Mouse (Mus musculus): Measurements from ENCODE around the gene Slc30a10. TPM values are rescaled to one million over a fixed set of nuclear protein-coding genes. Genes with fewer than 3 reads are reported as not detected.
A peak's percentile ranks its signal among the peaks of the same experiment; 100 is the strongest.

Slc30a10 gene
- polyA plus RNA-seq, 1 experiment from 2014 or later: 0.14 TPM

DNA sequence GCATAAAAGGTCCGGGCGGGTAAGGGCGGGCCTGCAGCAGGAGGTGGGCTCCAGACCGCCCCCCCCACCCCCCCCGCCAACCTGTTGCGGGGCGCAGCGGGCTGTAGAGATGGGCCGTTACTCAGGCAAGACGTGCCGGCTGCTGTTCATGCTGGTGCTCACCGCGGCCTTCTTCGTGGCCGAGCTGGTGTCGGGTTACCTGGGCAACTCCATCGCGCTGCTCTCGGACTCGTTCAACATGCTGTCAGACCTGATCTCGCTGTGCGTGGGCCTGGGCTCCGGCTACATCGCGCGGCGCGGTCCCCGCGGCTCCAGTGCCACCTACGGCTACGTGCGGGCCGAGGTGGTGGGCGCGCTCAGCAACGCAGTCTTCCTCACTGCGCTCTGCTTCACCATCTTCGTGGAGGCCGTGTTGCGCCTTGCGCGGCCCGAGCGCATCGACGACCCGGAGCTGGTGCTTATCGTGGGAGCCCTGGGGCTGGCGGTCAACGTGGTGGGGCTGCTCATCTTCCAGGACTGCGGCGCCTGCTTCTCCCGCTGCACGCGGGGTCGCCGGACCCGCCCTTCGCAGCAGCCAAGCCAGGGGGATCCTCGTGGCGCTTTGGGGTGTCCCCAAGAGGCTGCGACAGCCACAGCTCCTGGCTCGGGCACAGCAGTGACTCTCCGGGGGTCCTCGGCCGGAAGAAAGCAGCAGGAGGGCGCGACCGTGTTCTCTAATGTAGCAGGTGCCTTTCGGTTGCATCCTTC, 480 bp downstream of the Slc30a10 start:
- peak; percentile 81 for ATAC-seq (ENCODE audit: low FRiP score, low TSS enrichment)
- Histone ChIP-seq H3K4me1 (ENCODE audit: insufficient read depth, low read length) (peaks cover 10% of the 10 kb centered on the region), H3K9me3 (ENCODE audit: low read length) (no peaks in the 10 kb centered on the region), H3K4me2 (replicated peaks; ENCODE audit: low read depth, low read length) (peak overlapping the region; percentile 97), H3K36me3 (ENCODE audit: insufficient read depth, low read length) (no peaks in the 10 kb centered on the region), H3K9ac (replicated peaks; ENCODE audit: low read length) (peak overlapping the region; percentile 46; the same call in 1 of the 2 replicates), H3K27me3 (ENCODE audit: insufficient read depth, low read length) (peaks cover 36% of the 10 kb centered on the region), H3K27ac (ENCODE audit: low read length) (no peak overlapping the region), H3K4me3 (ENCODE audit: low read length) (peak overlapping the region; percentile 55)
- WGBS: 0% methylated on average over 68 of the region's 71 CpGs

DNA sequence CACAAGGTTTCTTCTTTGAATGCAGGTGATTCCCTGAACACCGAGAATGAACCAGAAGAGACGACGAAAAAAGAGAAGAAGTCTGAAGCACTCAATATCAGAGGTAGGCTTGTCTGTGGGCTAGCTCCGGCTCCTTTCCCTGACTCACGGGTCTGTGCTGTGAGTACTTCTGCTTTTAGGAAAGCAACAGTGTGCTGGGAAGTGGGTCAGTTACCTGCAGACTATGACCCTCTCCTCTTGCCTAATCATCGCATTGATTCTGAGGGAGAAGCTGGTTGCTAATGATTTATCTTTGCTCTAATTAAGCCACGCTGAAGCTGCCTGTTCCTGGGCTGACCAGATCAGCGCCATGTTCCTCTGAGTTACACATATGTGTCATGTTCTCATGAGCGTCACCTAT, 1.7 kb downstream of the Slc30a10 start:
- H3K4me2 ChIP-seq (replicated peaks; ENCODE audit: low read depth, low read length): no peak overlapping the region
- H3K9ac ChIP-seq (replicated peaks; ENCODE audit: low read length): no peak overlapping the region
- H3K36me3 ChIP-seq (ENCODE audit: insufficient read depth, low read length): no peaks in the 10 kb centered on the region
- no peak for ATAC-seq (ENCODE audit: low FRiP score, low TSS enrichment)
- H3K4me1 ChIP-seq (ENCODE audit: insufficient read depth, low read length): peaks cover 10% of the 10 kb centered on the region
- H3K27me3 ChIP-seq (ENCODE audit: insufficient read depth, low read length): peaks cover 36% of the 10 kb centered on the region
- no peaks in the 10 kb centered on the region for H3K9me3 ChIP-seq (ENCODE audit: low read length)
- H3K27ac ChIP-seq (ENCODE audit: low read length): no peak overlapping the region
- no peak overlapping the region for H3K4me3 ChIP-seq (ENCODE audit: low read length)
- WGBS: 77% methylated on average over 9 of the region's 9 CpGs

DNA sequence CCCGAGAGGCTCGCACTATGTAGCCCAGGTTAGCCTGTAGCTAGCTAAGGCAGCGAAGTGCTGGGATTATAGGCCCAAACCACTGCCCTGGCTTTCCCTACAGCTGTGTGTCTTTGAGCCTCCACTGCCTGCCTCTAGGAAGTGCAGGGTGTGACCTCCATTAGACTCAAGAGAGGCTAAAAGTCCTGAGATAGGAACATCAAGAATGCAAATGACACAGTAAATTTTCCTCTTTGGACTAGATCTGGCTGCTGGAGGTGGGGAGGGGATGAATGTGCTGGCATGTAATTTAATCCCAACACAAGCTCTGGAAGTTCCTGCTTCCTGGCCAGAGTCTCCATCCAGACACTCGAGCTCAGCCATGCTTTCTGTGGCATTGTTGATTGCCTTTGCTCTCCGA, 5.4 kb downstream of the Slc30a10 start:
- H3K36me3 ChIP-seq (ENCODE audit: insufficient read depth, low read length): no peaks in the 10 kb centered on the region
- WGBS: 73% methylated on average over 5 of the region's 5 CpGs
- no peak for ATAC-seq (ENCODE audit: low FRiP score, low TSS enrichment)

DNA sequence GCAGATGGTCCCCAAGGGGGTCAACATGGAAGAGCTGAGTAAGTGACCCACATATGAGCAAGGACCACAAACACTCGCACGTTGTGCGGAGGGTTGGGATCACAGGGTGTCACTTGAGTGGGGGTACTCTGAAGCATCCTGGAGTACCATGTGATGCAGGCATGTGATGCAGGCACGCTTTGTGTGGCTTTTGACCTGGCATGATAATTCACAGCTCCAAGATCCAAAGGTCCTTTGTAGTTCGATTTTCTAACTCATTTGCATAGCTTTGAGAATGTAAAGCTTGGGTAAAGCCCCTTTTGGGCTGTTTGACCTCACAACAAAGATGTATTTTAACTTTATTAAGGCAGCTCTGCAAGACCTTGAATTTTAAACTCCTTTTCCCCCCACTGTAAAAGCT, 8.2 kb downstream of the Slc30a10 start:
- H3K27ac ChIP-seq (ENCODE audit: low read length): no peak overlapping the region
- no peak overlapping the region for H3K4me2 ChIP-seq (replicated peaks; ENCODE audit: low read depth, low read length)
- no peaks in the 10 kb centered on the region for H3K4me1 ChIP-seq (ENCODE audit: insufficient read depth, low read length)
- no peaks in the 10 kb centered on the region for H3K27me3 ChIP-seq (ENCODE audit: insufficient read depth, low read length)
- no peaks in the 10 kb centered on the region for H3K36me3 ChIP-seq (ENCODE audit: insufficient read depth, low read length)
- H3K4me3 ChIP-seq (ENCODE audit: low read length): no peak overlapping the region
- 67% methylated on average over 5 of the region's 5 CpGs for WGBS
- no peaks in the 10 kb centered on the region for H3K9me3 ChIP-seq (ENCODE audit: low read length)
- no peak overlapping the region for H3K9ac ChIP-seq (replicated peaks; ENCODE audit: low read length)
- ATAC-seq (ENCODE audit: low FRiP score, low TSS enrichment): no peak

More for the DNA sequence above, 5.4 kb downstream of the Slc30a10 start:
- Histone ChIP-seq H3K27me3 (ENCODE audit: insufficient read depth, low read length) (peaks cover 17% of the 10 kb centered on the region), H3K9ac (replicated peaks; ENCODE audit: low read length) (no peak overlapping the region), H3K4me1 (ENCODE audit: insufficient read depth, low read length) (peaks cover 5% of the 10 kb centered on the region), H3K27ac (ENCODE audit: low read length) (no peak overlapping the region), H3K4me3 (ENCODE audit: low read length) (no peak overlapping the region), H3K4me2 (replicated peaks; ENCODE audit: low read depth, low read length) (no peak overlapping the region), H3K9me3 (ENCODE audit: low read length) (no peaks in the 10 kb centered on the region)

DNA sequence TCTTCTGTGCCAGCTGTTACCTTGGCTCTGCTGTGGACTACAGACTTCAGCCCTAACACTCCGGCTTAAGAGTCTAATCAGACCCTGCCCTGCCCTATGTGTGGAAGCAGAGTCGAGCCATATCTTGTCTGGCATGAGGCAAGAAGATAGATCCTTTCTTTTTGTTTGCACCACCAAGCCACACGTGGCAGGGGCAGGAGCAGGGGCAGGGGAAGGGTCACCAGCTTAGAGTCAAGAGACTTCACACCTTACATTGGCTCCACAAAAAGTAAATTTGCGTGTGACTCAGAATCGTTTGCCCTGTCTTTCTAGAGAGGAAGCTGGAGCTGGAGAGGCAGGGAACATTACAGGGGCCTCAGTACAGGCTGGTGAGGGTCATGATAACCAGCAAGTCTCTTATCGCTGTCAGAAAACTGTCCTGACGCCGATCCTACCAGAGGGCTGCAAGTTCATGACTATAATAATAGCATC, 14.9 kb downstream of the Slc30a10 start:
- Histone ChIP-seq H3K9ac (replicated peaks; ENCODE audit: low read length) (no peak overlapping the region), H3K36me3 (ENCODE audit: insufficient read depth, low read length) (no peaks in the 10 kb centered on the region), H3K27ac (ENCODE audit: low read length) (no peak overlapping the region), H3K4me3 (ENCODE audit: low read length) (no peak overlapping the region), H3K27me3 (ENCODE audit: insufficient read depth, low read length) (no peaks in the 10 kb centered on the region), H3K4me1 (ENCODE audit: insufficient read depth, low read length) (no peaks in the 10 kb centered on the region), H3K4me2 (replicated peaks; ENCODE audit: low read depth, low read length) (no peak overlapping the region), H3K9me3 (ENCODE audit: low read length) (no peaks in the 10 kb centered on the region)
- WGBS: 77% methylated on average over 8 of the region's 8 CpGs
- no peak for ATAC-seq (ENCODE audit: low FRiP score, low TSS enrichment)

DNA sequence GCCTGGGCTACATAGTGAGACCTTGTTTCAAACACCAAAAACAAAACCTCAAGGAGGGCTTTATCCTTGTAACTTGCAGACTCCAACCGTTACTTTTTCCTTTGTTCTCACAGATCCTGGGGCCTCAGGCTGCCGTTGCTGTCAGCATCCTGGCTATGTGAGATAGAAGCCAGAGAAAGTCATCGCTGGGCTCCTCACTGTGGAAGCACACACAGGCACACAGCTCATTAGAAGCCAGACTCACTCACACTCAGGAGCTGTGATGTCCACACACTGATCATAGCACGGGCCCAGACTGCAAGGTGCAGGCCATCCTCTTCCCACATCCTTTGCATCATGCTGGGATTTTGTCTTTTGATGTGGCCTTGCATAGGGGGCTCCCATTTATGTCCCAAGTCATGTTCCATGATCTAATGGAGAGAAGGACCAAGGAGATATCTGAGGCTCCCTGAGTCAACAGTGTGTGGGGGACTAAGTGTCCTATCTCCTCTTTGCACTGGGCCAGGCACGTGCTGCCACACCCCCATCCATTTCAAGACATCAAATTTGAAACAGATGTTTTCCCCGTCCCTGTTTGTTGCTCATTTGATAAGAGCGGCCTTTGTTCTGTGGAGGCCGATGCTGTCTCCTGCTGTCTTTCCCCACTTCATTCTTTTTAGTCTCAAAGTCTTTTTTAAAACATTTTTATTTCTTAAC, 17.5 kb downstream of the Slc30a10 start:
- no peak overlapping the region for H3K4me2 ChIP-seq (replicated peaks; ENCODE audit: low read depth, low read length)
- 71% methylated on average over 8 of the region's 8 CpGs for WGBS
- no peaks in the 10 kb centered on the region for H3K36me3 ChIP-seq (ENCODE audit: insufficient read depth, low read length)
- H3K4me3 ChIP-seq (ENCODE audit: low read length): no peak overlapping the region
- no peaks in the 10 kb centered on the region for H3K9me3 ChIP-seq (ENCODE audit: low read length)
- H3K27me3 ChIP-seq (ENCODE audit: insufficient read depth, low read length): no peaks in the 10 kb centered on the region
- no peaks in the 10 kb centered on the region for H3K4me1 ChIP-seq (ENCODE audit: insufficient read depth, low read length)
- no peak for ATAC-seq (ENCODE audit: low FRiP score, low TSS enrichment)
- no peak overlapping the region for H3K27ac ChIP-seq (ENCODE audit: low read length)
- H3K9ac ChIP-seq (replicated peaks; ENCODE audit: low read length): no peak overlapping the region

GRCm38 (mm10) chr1:185472730-185473129, 18.1 kb downstream of the Slc30a10 start:
- no peaks in the 10 kb centered on the region for H3K27me3 ChIP-seq (ENCODE audit: insufficient read depth, low read length)
- no peaks in the 10 kb centered on the region for H3K4me1 ChIP-seq (ENCODE audit: insufficient read depth, low read length)
- no peak overlapping the region for H3K27ac ChIP-seq (ENCODE audit: low read length)
- H3K9ac ChIP-seq (replicated peaks; ENCODE audit: low read length): no peak overlapping the region
- 80% methylated on average over 4 of the region's 4 CpGs for WGBS
- no peaks in the 10 kb centered on the region for H3K36me3 ChIP-seq (ENCODE audit: insufficient read depth, low read length)
- no peak overlapping the region for H3K4me3 ChIP-seq (ENCODE audit: low read length)
- no peak for ATAC-seq (ENCODE audit: low FRiP score, low TSS enrichment)
- no peak overlapping the region for H3K4me2 ChIP-seq (replicated peaks; ENCODE audit: low read depth, low read length)
- no peaks in the 10 kb centered on the region for H3K9me3 ChIP-seq (ENCODE audit: low read length)

DNA sequence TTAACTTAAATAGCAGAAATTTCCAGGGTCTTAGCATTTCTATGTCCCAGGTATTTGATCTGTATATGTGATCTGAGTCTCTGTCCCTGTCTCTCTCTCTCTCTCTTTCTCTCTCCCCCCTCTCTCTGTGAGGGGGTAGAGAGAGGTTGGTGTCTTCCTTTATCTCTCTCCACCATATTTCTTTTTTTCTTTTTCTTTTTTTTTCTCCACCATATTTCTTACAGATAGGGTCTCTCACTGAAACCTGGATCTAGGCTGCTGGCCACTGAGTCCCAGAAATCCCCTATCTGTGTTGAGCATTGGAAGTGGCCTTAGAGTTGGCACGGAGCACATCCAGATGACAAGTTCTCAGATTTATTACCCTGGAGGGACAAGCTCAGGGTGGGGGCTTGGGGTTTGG, 18.8 kb downstream of the Slc30a10 start:
- no peak overlapping the region for H3K9ac ChIP-seq (replicated peaks; ENCODE audit: low read length)
- H3K4me3 ChIP-seq (ENCODE audit: low read length): no peak overlapping the region
- no peaks in the 10 kb centered on the region for H3K4me1 ChIP-seq (ENCODE audit: insufficient read depth, low read length)
- H3K9me3 ChIP-seq (ENCODE audit: low read length): no peaks in the 10 kb centered on the region
- H3K27ac ChIP-seq (ENCODE audit: low read length): no peak overlapping the region
- no peak for ATAC-seq (ENCODE audit: low FRiP score, low TSS enrichment)
- H3K36me3 ChIP-seq (ENCODE audit: insufficient read depth, low read length): no peaks in the 10 kb centered on the region
- H3K4me2 ChIP-seq (replicated peaks; ENCODE audit: low read depth, low read length): no peak overlapping the region
- H3K27me3 ChIP-seq (ENCODE audit: insufficient read depth, low read length): no peaks in the 10 kb centered on the region
- WGBS: 82% methylated on average over 1 of the region's 1 CpGs

GRCm38 (mm10) chr1:185479861-185480260, 25.2 kb downstream of the Slc30a10 start:
- no peaks in the 10 kb centered on the region for H3K27me3 ChIP-seq (ENCODE audit: insufficient read depth, low read length)
- no peak overlapping the region for H3K4me3 ChIP-seq (ENCODE audit: low read length)
- H3K36me3 ChIP-seq (ENCODE audit: insufficient read depth, low read length): no peaks in the 10 kb centered on the region
- H3K9ac ChIP-seq (replicated peaks; ENCODE audit: low read length): no peak overlapping the region
- ATAC-seq (ENCODE audit: low FRiP score, low TSS enrichment): no peak
- WGBS: 98% methylated on average over 4 of the region's 4 CpGs
- H3K4me1 ChIP-seq (ENCODE audit: insufficient read depth, low read length): peaks cover 8% of the 10 kb centered on the region; the same call in 1 of the 2 replicates
- H3K27ac ChIP-seq (ENCODE audit: low read length): no peak overlapping the region
- H3K9me3 ChIP-seq (ENCODE audit: low read length): no peaks in the 10 kb centered on the region
- H3K4me2 ChIP-seq (replicated peaks; ENCODE audit: low read depth, low read length): no peak overlapping the region
